Mouse (Mus musculus) gastrocnemius, adult 18-20 months (tissue): ENCODE measurements around the gene Rapgef2. TPM values are rescaled to one million over a fixed set of nuclear protein-coding genes. Genes with fewer than 3 reads are reported as not detected.
"Not testable (repeated sequence)": the region's sequence is repeated elsewhere in the genome, so short reads cannot be mapped to it uniquely, and the experiment has no call there.

ENCODE experiments used
- DNase-seq: peaks from one replicate; pipeline ENCODE4 v3.0.0; 2021; ENCODE audit warnings: low spot score
- total RNA-seq, 2 experiments: library from RNA; stranded (reverse); gene quantifications; 2 replicates each; pipeline ENCODE4 v1.2.3; 2021

The Rapgef2 gene
- total RNA-seq, 2 experiments from 2014 or later = 15.8 to 16.7 TPM

DNA sequence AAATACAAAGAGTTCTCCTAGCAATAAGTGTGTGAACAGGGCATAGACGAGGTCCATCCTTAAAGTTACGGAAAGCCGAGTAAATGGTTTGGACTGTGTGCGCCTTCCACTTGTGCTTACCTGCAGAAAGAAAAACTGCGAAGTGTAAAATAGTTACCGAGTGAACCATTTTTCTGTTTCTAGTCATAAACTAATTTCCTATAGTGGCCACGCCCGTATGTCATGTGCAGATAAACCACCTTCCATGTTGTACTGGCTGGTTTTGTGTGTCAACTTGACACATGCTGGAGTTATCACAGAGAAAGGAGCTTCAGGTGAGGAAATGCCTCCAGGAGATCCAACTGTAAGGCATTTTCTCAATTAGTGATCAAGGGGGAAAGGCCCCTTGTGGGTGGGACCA, 115.2 kb downstream of the Rapgef2 start:
- DNase-seq = not testable (repeated sequence)

DNA sequence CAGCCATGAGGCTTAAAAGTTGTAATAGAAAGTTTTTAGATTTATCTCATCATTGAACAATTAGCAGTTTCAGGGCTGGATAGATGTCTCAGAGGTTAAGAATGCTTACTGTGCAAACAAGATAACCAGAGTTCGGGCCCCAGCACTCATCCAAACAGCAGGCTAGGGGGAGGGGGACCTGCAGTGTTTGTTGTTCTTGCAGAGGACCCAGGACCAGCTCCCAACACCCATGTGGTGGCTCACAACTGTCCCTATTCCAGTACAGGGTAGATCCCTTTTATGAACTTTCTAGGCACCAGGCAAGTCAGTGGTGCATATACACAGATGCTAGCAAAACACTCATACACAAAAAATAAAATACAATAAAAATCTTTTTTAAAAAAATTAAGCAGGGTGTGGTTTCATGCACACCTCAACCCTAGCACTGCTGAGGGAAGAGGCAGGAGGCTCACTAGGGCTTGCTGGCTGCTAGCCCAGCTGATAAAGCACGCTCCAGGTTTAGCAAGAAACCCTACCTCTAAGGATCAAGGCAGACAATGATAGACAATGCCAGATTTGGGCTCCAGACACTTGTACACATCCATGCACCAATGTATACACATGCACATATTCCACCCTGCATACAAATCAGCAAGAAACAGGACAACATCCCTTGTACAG, 118.0 kb downstream of the Rapgef2 start:
- no peak for DNase-seq

DNA sequence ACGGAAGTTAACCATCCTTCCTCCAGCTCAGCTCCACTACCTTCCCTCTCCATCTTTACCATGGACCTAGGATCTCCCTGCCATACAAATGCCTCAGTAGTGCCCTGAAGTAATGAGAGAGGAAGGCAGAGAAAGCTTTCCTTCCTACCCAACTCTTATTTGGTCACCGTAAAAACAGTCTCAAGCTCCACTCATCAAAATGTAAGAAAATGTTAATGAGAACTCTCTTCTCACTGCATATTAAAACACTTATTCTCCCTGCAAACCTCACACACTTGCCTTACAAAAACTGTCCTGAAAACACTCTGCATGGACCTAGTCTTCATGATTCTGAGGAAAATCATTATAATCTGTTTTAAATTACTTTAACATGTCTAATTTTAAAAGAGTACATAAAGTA, 118.7 kb downstream of the Rapgef2 start:
- no peak for DNase-seq

DNA sequence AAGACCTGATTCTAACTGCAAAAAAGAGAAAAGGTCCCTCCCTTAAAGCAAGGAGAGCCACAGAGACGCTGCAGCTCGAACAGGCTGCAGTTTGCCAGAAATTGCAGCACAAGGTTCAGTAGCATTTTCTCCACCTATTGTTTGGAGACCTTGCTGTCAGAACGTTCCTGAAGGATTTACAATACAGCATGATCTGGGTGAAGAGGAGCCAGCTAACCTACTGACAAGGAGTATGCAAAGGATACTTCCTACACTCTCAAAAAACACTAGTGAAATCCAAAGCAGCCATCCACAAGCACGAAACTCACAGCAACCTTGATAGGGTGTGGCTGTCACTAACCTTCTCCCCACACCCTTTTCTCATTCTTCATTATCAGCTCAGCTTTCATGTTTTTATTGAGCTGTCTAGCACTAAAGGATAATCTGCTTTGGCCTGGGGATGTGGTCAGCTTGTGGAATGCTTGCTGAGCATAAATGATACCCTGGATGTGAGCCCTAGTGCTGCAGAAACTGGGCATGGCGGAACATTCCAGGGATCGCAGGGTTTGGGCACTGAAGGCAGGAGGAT, 124.4 kb downstream of the Rapgef2 start:
- DNase-seq = no peak

DNA sequence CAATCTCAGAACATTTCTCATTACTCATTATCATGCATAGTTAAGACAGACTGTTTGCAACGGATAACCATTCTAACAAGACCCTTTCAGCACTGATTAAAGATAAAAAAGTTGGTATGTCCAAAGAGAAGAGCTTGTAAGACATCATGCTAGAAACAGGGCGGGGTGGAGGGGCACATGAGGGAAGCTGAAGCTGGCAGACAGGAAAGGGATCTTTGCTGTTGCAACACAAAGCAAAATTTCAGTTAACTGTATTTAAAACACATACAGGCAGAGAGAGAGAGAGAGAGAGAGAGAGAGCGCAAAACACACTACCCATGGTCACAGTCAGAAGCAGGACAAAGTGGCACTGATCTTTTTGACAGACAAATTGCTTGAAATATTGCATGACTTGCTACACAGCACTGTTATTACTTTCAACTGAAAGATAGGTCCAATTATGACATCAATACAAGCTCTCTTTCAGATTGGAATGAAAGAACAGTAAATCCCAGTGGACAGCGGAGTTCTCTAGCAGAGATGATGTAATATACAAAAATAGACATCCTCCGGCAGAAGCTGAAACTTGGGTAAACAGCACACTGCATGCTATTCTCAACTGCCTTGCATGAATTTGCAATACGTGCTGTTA, 125.1 kb downstream of the Rapgef2 start:
- peak; percentile 67 for DNase-seq

DNA sequence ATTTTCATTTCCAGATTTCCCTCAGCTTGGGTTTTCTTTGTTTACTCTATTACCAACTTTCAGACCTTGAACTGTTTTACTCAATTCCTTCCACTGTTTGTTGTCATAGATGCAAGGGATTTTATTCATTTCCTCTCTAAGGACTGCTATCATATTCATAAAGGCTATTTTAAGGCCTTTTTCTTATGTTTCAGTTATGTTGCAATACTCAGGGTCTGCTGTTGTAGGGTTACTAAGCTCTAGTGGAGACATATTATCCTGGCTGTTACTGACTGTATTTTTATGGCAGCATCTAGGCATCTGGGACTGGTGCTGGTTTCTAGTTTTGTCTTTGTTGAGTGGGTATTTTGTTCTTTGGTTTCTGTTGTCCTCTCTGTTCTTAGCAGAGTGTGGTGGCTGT, 128.1 kb downstream of the Rapgef2 start:
- DNase-seq = no peak

DNA sequence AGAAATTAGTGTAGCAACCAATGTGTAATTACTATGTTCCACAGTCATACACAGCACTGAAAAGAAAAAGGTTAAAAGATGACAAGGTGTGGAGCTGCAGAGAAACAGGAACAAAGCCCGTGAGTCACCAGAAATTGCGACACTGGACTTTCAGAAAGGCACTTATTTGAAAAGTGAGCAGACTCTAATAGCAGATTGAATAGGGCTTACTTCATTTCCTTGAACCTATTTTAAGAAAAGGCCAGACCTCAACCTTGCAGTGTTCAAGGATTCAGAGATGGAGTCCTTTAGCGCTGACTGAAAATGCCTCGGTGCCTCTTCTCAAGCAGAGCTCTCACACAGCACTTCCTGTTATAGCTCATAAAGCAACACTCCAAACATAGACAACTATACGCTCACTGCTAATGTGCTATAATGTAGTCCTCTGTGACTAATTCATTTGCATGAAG, 133.3 kb downstream of the Rapgef2 start:
- DNase-seq = no peak

DNA sequence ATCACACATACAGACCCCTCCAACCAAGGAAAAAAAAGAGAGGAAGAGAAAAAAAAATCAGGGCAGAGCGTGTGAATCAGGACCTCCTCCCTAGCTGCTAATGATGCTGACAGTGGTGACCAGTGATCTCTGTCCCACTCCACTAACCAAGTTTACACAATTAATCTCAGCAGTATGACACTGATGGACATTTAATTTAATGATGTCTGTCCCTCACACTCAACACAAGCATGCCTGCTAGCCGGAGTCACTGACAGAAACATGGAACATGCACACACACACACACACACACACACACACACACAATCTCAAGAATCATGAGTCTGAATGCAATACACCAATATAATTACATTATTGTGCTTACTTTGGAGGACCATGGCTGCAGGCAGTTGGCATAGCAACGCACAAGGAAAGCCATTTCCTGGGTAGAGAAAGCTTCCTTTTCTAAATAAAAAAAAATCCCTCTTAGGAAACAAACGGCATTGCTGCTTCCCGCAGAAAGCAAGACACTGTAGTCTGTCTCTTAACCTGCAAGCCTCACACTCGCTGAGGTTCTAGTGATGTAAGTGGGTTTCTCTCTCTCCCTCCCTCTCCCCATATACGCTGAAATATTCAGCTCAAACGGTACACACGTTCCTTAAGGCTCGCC, 140.8 kb downstream of the Rapgef2 start:
- DNase-seq = no peak

DNA sequence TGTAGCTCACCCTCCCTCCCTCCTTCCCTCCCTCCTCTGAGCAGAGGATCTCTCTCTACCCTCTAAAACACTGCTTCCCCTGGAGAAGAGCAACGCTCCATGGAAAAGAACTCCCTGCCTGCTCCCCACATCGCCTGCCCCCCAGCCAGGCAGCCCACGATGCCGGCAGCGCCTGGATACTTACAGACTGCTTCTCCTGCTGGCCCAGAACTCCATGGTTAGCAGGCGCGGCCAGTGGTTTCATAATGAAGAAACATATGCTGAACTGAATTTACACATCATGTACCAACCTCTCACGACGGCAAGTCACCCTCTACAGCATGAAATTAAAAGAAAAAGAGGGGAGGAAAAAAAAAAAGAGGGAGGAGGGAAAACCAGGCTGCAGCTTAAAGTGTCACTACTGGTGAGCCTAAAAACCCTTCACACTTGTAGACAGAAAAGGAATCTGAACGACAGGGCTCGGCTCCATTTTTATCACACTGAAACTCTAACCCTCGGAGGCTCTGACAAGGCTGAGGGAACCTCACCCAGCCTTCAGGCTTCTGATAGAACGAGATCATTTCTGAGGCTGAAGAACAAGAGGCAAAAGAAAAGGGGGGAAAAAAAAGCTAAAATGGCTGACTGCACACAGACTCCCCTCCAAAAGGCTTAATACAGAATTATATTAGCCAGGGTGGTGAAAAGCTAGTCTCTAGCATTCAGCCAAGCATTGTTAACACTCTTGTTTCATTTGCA, 141.5 kb downstream of the Rapgef2 start:
- peak; percentile 32 for DNase-seq

DNA sequence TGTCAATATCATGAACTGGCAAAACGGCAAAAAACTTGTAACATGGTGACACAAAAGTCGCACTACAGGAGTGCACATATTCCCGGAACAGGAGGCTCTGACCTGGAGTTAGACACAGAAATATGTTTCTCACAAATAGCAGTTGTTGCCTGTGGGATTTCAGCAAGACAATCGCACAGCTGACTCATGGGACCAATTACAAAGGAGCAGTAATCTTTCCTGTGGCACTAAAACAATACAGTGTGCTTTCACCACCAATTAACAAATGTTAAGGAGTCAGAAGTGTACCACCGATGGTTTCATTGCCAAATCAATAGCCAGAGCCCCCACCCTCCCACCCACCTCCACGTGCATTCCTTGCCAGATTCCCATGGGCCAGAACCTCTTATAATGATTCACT, 142.2 kb downstream of the Rapgef2 start:
- DNase-seq = no peak

DNA sequence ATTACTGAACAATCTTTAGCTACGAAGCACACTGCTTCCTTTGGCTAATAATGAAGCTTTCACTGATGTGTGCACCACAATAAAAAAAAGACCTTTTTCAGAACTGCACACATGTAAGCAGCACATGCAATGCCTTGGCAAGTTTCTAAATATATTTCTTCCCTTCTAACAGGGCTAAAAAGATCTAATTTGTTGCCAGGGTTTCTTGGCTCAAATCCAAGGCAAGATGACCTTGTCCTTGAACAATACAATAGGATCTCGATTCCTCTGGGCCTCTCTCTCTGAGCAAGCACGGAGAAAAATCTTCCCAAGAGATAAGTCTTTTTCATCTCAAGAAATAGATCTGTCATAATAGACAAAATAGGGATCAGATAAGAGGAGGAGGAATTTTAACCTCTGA, 147.1 kb downstream of the Rapgef2 start:
- DNase-seq = peak; percentile 22

DNA sequence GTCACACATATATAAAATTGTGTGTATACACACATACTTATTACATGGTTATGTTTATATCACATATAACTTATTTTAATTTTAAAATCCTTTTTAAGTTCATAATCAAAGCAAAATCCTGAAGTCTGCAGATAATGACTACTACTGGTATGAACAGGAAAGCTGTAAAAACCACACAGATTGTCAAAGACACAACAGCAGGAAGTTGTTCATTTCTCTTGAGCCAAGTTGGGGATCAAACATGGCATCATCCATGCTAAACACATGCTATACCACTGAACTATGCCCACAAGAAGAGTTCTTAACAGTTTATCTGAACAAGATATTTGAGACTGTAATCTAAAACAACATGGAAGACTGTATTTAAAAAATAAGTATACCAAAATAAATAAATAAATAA, 147.7 kb downstream of the Rapgef2 start:
- DNase-seq = no peak

DNA sequence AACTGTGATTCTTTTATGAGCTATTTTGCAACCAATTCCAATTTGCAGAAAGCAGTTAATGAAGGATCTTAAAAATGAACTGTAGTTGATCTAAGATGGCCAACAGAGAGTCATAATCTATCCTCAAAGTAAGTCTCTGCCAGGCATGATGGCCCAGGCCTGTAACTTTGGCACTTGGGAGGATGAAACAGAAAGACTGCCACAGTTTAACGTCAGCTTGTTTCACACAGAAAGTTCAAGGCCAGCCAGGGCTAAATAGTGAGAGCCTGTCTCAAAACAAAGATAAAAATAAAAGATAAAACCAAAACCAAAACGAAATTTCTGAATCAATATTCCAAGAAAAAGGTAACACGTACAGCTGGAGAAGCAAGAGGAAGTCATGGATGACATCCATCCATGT, 155.3 kb downstream of the Rapgef2 start:
- DNase-seq = no peak

DNA sequence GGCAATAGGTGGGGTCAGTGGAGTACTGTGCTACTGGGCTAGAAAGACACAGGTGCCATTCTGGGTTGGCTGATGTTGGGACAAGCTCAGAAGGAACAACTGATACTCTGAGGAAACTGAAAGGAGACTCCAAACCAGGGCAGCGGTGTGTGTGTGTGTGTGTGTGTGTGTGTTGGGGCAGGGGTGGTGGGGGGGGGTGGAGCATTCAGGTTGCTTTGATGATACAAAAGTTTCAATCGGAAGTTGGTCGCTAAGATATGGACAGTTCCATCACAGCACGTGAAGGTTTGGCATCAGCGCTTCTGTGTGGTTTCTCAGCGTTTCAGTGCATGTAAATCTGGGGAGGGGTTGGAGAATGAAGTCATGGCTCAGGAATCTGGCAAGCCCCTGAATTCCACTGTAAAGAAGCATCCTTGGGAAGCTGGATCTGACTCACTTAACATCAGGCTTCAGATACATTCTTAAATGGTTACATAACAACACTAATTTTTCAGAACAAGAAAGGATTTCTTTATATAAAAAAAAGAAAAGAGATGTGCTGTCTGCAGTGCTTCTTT, 157.2 kb downstream of the Rapgef2 start:
- DNase-seq = no peak

DNA sequence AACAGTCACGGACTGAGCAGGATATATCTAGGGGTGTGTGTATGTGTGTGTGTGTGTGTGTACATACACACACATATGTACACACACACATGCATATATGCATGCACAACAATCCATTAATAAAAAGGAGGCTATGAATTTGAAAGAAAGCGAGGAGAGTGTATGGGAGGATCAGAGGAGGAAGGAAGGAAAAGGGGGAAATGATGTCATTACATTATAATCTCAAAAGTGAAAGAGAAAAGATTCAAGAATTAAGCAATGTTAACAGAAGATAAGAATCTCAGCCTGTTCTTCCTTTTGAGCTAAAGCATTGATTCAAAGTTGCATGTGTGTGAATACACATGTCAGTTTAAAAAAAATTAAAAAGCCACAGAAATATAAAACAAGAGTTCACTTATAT, 158.5 kb downstream of the Rapgef2 start:
- DNase-seq = no peak

DNA sequence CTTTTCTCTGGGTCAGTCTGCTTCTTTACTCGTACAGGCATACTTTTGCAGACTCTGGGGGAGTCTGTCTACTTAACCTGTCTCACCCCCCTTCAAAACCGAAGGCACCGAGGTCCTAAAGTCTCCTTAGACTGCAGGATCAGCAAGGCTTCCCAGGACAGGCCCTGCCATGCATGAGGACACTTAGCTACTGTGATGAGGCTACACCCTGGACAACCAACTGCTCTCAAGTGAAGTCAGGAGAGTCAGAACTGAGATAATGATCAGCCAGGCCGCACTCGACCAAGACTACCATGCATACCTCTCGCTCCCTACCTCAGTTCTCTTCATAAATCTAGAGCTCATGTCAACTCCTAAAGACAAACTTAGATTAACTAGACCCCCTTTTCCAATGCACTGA, 159.5 kb downstream of the Rapgef2 start:
- DNase-seq = no peak

DNA sequence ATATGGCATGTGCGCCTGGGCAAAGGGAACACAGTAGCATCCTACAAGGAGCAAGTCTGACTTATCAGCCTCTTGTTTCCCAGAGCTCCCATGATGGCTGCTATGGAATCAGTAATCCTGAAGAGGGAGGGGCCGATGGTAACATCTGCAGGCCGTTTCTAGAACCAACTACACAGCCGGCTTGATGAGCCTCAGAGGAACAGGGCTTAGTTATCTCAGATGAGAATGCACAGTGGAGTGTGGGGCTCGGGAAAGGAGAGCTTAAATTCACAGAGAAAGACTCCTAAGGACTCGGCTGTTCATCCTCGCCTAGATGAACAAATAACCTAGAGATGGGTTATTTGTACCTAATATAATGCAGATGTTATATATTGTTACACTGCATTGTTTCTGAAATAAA, 164.9 kb downstream of the Rapgef2 start:
- DNase-seq = no peak

DNA sequence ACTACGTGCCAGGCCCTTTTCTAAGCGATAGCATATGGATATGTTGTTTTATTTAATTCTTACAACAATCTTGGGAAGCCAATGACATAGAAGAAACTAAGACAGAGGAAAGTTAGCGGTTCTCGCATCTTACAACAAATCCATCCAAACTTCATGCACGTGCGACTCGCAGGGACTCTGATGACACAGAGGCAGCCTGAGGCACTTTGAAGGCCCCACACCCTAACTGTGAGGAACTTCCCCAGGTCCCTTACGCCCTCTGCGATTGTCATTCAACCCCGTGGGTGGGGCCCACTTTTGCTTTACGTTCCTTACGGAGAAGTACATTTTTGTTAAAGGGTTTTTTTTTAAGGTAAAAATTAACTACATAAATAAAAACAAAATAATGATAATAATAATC, 166.3 kb downstream of the Rapgef2 start:
- DNase-seq = no peak

DNA sequence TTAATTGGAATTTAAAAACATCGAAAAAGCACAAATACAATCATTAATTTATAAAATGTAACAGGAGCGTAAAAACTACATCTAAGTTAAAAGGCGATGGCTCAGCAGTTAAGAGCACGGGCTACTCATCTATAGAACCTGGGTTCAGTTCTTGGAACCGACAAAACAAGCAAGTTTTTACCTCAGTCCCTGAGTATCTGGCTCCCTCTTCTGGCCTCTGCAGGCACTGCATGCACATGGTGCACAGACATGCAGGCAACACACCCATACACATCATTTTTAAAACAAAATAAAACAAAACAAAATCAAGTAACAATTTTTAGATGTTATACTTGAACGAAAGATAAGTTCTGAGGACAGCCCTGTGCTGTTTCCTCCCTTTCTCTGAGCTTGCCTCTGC, 176.2 kb downstream of the Rapgef2 start:
- no peak for DNase-seq

DNA sequence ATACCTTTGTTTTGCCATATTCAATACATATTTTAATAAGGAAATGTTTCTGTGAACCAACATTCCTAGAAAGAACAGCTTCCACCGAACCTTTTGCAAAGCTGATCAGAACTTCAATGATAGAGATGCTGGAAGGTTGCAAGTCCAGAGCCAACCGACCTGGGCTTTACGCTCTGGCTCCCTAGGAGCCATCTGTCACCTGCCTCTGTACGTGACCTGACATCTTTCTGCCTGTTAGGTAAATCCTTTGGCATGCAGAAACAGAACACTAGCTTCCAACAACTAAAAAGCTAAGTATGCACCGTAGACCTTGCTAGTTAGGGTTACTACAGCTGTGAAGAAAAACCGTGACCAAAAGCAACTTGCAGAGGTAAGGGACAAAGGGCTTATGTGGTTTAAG, 178.1 kb downstream of the Rapgef2 start:
- DNase-seq = no peak

DNA sequence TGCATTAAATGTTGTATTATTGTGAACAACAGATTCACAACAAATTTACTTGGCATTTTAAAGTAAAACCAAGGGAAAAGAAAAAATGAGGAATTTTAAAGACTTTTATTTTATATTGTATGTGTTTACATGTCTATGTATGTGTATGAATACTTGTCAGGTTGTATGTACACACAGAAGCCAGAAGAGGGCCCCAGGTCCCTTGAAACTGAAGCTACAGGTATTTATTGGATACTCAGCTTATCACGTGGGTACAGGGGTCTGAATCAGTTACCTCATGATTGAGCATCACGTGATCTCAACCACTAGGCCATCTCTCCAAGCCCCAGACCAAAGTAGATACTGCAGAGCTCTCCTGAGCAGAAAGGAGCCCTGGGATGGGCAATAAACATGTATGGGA, 180.0 kb downstream of the Rapgef2 start:
- no peak for DNase-seq

DNA sequence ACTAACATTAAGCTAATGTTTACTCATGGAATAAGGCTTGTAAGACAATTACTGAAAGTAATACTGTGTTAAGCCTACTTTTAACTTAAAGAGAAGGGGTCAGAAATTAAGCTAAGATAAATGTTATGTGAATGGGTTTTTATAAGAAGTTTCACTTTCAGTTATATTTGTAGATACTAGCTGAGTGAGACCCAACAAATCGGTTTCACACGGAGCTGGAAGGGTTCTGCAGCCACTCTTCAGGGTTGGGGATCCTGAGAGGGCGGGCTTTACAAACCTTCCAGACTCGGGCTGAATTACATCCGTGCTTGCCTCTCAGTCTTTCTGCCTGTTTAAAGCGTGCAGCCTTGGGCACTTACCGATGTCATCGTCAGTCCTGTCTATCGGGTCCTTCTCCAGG, 182.7 kb downstream of the Rapgef2 start:
- DNase-seq = no peak
